Mouse (Mus musculus) cerebellum, postnatal 25 days (tissue): ENCODE data around the gene Cd72.

Experiments used
- DNase-seq, 2 experiments: peaks; one replicate each; pipeline ENCODE4 v3.0.0; 2021; ENCODE audit warnings: mixed read lengths in 2 of 2

Cd72 gene

GRCm38 (mm10) chr4:43426487-43426886 lies 27.9 kb downstream of the Cd72 start:
- DNase-seq = no peak

DNA sequence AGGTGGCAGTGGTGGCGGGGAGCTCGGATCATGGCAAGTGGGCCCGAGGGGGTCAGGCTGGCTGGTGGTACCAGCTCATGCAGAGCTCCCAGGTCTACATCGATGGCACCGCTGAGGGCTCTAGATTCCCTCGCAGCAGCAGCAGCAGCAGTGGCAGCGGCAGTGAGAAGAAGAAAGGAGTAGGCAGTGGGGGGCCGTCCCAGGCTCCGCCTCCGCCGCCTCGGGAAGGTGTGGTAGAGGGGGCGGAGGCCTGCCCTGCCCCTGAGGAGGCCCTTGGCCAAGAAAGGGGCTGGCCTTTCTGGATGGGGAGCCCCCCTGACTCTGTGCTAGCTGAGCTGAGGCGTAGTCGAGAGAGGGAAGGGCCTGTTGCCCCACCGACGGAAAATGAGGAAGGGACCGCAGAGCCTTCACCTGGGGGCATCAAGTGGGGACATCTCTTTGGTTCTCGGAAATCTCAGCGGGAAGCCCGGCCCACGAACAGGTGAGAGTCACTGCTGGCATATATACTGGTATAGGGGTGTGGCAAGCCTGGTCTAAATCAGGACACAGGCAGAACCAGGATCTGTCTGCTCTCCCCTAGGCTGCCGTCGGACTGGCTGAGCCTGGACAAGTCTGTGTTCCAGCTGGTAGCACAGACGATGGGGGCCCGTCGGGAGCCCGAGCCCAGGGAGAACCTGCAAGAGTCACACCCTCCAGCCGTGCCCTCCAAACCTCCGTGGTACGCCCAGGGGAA lies 28.6 kb downstream of the Cd72 start:
- no peak for DNase-seq

GRCm38 (mm10) chr4:43425197-43425596 lies 29.2 kb downstream of the Cd72 start:
- no peak for DNase-seq

- DNase-seq = no peak
Observed at GRCm38 (mm10) chr4:43424072-43424471, 30.4 kb downstream of the Cd72 start.

GRCm38 (mm10) chr4:43423267-43423934 lies 31.0 kb downstream of the Cd72 start:
- DNase-seq = no peak

- no peak for DNase-seq
Observed at GRCm38 (mm10) chr4:43421632-43422240, 32.7 kb downstream of the Cd72 start.

DNA sequence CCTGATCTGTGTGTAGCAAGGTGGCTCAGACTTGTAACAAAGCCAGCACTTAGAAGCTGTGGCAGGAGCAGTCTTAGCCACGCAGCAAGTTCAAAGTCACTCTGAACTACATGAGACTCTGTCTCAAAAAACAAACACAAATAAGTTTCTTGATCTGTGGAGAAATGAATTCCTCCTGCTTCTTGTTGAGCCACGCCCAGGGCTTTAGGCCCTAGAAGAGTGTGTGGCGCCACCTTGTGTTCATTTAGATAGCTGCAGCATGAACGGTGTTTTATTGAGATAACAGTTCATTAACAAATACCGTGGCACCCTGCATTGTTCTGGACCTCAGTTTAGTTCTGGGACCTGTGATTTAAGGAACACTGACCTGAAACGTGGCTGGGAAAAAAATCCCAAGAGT lies 34.1 kb downstream of the Cd72 start:
- DNase-seq = peak; percentile 75 to 86

- no peak for DNase-seq
Observed at GRCm38 (mm10) chr4:43419801-43420281, 34.6 kb downstream of the Cd72 start.

DNA sequence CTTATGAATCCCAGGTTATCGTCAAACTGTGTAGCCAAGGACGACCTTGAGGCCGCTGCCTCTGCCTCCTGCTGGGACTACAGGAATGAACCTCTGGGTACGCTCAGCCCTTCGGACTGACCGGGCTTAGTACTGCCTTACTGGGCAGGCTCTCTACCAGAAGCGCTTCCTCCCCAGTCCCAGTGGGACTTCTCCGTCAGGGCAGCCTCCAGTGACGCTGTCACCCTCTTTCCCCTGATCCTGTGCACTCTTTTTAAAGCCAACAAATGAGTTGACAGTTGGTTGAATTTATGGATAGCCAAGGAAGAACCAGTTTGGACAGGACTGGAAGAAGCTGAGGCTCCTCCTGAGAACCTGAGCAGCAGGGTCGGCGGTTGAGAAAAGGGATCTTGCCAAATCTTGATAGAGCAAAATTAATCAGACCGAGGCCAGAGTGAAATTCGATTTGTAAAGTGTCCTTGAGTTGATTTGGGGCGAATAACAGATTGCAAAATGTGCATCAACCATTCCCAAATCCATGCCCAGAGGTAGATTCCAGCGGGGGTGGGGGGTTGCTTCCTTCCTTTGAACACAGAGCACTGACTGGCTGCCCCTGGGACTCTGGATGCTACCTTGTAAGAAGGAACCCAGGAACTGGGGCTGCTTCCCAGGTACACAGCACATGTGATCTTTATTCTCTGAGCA lies 35.3 kb downstream of the Cd72 start:
- DNase-seq = no peak

DNA sequence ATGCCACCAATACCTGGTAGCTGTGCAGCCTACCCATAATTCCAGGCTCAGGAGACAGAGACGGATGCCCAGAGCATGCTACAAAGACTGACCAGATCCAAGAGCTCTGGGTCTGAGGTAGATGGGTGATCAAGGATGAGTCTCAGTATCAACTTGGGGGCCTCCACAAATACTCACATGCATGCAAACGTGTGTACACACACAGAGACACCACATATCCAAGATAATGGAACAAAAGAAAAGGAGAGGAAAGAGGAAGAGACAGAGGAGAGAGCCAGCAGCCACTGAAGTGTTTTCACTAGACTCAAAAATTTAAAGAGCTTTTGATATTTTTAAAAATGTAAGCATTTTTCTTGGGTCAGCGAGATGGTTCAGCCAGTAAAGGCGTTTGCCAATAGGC lies 36.0 kb downstream of the Cd72 start:
- DNase-seq = no peak

DNA sequence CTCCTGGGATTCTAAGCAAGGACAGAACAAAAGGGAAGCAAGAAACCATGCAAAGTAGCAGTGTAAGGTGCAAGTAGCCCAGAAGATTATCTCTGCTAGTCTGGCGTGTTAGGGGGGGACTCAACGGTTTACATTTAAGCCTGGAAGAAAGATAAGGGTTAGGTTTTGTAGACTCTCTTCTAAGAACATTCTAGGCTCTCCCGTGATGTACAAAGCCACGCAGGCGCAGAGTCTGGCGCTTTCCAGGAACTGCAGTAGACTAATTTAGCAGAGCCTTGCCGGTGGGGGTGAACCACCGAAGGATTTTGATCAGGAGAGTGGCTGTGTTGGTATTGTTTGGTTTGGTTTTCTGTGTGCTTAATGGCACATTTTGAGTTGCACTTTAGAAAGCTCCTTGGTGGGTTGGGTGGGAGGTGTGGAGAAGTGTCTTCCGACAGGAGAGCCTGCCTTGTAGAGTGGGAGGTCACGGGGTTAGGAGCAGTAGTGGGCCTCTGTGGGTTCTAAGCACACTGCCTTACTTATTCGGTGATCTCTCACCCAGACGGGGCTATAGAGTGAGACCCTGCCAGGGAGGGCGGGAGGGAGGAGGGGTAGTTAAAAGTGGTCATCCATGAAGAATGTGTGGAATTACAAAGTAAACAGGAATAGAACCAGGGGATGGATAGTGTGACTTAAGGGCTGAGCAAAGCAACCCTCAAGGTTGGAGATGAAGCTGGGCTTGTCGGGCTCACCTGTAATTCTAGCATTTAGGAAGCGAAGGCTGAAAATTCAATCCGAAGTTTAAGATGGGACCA lies 37.0 kb downstream of the Cd72 start:
- no peak for DNase-seq

GRCm38 (mm10) chr4:43416071-43416490 lies 38.3 kb downstream of the Cd72 start:
- DNase-seq = no peak

DNA sequence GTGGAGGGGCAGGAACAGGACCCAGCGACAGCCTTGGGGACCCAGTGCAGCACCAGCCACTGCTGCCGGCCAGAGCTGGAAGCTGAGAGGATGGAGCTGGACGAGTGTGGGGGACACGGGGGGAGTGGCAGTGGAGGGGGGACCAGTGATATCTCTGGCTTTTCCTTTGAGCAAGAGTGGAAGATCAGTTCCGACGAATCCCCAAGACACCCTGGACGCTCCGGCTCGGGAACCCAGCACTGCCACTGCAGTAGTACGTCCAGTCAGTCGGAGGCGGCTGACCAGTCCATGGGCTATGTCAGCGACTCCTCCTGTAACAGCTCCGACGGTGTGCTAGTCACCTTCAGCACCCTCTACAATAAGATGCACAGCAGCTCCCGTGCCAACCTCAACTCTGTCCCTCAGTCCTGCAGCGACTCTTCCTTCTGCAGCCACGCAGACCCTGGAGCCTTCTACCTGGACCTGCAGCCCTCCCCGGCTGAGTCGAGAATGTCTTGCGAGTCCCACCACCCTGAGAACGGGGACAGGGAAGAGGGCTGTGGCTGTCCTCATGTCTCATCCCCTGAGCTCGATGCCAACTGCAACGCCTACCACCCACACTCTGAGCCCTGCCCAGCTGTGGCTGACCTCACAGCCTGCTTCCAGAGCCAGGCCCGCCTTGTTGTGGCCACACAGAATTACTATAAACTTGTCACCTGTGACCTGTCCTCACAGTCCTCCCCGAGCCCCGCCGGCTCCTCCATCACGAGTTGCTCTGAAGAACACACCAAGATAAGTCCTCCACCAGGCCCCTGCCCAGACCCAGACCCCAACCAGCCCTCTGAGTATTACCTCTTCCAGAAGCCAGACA lies 39.0 kb downstream of the Cd72 start:
- DNase-seq = no peak

- DNase-seq = no peak
Observed at GRCm38 (mm10) chr4:43414761-43415160, 39.7 kb downstream of the Cd72 start.

DNA sequence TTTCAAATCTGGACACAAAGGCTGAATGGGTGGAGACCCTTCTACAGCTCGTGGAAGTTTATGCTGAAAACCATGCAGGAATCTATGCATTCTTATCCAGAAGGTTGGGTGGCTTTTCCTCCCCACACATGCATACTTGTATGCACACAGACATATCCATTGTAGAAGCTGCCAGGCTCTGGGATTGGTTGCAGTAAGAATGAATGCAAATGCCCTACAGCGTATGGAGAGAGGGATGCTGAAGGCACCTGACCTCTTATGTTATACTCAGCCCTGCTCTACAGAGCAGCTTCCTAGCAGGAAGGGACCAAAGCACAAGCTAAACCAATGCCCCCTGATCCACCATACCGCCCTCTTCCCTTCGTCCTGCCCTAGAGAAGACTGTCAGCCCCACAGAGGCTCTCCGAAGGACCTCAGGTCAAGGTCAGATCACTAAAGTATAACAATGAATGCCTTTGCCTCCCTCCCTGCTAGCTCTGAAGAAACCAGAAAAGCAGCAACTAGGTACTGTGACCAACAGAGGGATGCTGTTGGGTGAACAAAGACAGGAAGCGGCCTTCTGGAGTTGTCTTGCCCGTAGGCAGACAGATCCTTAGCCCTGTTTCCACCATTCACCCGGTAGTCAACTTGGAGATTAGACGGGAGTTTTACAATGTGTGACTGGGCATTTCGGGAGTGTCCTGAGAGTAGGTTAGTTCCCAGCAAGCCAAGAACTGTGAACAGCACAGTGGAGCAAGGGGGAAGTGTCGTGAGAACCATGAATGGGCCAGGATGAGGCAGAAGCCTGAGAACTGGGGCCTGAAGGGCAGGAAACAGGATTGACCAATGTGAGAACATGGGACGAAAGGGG lies 47.1 kb downstream of the Cd72 start:
- no peak for DNase-seq

DNA sequence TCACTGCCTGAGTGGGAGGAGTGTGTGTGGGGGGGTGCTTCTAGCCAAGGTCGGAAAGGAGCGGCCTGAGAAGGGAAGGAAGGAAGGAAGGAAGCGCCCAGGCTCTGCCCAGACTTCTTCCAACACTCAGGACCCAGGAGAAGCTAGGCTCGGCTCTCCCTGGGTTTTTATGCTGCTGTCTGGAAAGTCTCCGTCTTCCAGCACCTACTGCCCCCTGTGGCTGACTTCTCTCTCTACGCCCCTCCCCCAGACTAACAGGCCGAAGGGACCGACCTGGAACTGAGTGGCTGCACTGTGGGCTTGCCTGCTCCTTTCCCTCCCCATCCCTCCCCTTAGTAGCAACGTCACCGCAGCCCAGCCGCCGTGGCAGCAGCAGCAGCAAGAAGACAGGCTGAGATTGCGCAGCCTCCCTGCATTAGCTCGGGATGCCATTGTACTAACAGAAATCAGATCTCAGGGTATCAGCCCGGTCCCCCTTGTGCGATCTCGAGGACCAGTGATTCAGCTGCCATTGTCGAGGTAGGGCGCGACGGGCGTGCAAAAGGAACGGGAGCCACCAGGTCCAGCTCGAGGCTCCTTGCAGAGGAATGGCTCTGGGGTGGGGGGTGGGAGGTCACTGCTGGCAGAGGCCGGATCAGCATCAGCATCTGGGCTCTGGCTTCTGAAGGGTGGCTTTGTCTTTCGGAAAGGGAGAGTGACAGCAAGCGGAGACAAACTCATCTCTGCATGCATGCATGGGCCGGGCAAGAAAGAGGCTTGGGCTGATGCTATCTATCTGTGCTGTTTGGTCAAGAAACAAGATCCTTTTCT lies 48.1 kb downstream of the Cd72 start:
- peak; percentile 59 to 70 for DNase-seq

- no peak for DNase-seq
Observed at GRCm38 (mm10) chr4:43404697-43405096, 49.7 kb downstream of the Cd72 start.

DNA sequence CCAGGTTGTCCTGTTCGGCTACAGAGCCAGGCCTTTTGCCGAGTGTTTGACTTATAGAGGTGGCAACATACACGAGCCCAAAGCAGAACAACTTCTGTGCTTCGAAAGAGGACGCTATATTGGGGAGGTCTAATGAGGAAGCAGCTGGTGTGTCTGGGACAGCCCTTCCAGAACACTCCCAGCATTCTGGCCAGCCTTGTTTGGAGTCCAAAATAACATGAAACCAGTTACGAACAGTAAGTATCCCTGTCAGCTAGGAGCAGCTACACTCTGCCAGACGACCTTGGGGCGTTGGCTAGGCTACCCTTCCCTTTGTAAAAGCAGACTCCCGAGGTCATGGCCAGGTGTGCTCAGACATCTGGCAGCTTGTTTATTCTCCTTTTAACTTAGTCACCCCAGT lies 52.2 kb downstream of the Cd72 start:
- no peak for DNase-seq

- DNase-seq = no peak
Observed at GRCm38 (mm10) chr4:43401486-43401885, 52.9 kb downstream of the Cd72 start.

GRCm38 (mm10) chr4:43400976-43401375 lies 53.5 kb downstream of the Cd72 start:
- no peak for DNase-seq
